Mouse (Mus musculus) megakaryocyte, embryonic 14.5 days (primary cell): ENCODE data around the gene Tmtc1.

Experiments used
- FLI1 ChIP-seq: IDR thresholded peaks from 2 replicates; pipeline ENCODE4 v1.6.1; 2012; ENCODE audit warnings: low read length, inconsistent platforms, mixed read lengths
- GATA1 ChIP-seq: IDR thresholded peaks from 3 replicates; pipeline ENCODE4 v1.6.1; 2012; ENCODE audit warnings: mixed read lengths, low read length, inconsistent platforms, borderline replicate concordance

- no peak for TF ChIP-seq GATA1
- TF ChIP-seq FLI1 = no peak
These were observed 52.9 kb downstream of the Tmtc1 start for GRCm38 (mm10) chr6:148391286-148391685.
